19 mouse cellular contexts compared by ENCODE assay signal in the genomic region with DNA sequence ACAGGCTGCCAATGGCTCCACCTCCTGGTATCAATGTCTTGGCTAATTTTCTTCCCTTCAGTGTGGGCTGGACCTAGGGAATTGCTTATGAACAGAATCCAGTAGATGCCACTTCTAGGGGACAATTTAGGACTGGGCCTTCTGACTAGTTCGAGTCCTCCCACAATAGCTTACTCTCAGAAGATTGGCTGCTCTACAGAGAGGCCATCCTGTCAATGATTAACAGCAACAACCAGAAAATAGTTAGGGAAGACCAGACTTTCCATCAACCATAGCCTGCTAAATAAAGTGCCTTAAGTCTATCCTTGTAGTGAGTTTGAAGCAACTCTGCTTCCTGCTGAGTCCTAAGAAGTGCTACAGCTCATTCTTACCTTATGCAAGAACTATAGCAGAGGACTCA.
DNase-seq lines count a peak whose midpoint lies in the region; ATAC-seq and TF ChIP-seq lines count a peak whose summit lies in the region.
"Had no signal": no experiment of that assay in that cellular context is flagged by ENCODE, and none has a peak within 500 bp of the region (broad histone marks: within the 10 kb centered on the region; RNA-seq: fewer than 3 reads in every experiment).

No protein-coding gene starts in this region.

- no peak overlapping the region for H3K27ac ChIP-seq in forebrain, embryonic 14.5 days (ENCODE audit: low read depth, low read length)
- no peak overlapping the region for H3K27ac ChIP-seq in forebrain, postnatal 0 days (ENCODE audit: low read depth, low read length)
- H3K27ac ChIP-seq in kidney, adult 2 months (ENCODE audit: insufficient read depth, low read depth, low read length) = no peak overlapping the region
- H3K27ac ChIP-seq in kidney, embryonic 15.5 days = no peak overlapping the region
- no peak overlapping the region for H3K27ac ChIP-seq in liver, embryonic 11.5 days (ENCODE audit: low read depth, low read length)
- H3K27ac ChIP-seq in liver, postnatal 0 days (ENCODE audit: low read depth) = no peak overlapping the region
- H3K27ac ChIP-seq: forebrain, embryonic 10.5 days; forebrain, embryonic 13.5 days; heart, adult 2 months; heart, embryonic 10.5 days; heart, embryonic 13.5 days; hindbrain, embryonic 12.5 days; hindbrain, embryonic 15.5 days had no signal

- TF ChIP-seq EP300 in liver, postnatal 0 days (IDR thresholded peaks at IDR 0.05; ENCODE audit: low read depth) = no peak

- DNase-seq in forebrain, embryonic 14.5 days (ENCODE audit: low spot score) = no peak
- no peak for DNase-seq in forebrain, postnatal 0 days
- peak; percentile 19 for DNase-seq in kidney, adult 2 months
- no peak for DNase-seq in kidney, adult 11 months
- no peak for DNase-seq in kidney, postnatal 36 days
- DNase-seq in liver, embryonic 11.5 days (ENCODE audit: low spot score) = no peak
- no peak for DNase-seq in liver, postnatal 0 days
- DNase-seq: adrenal gland, adult 8-10 months; adrenal gland, postnatal 25 days; gastrocnemius, postnatal 25 days; heart, adult 2 months had no signal

- no peak overlapping the region for H3K4me2 ChIP-seq in forebrain, embryonic 14.5 days (ENCODE audit: low read length)
- no peak overlapping the region for H3K4me2 ChIP-seq in forebrain, postnatal 0 days (ENCODE audit: low read depth)
- no peak overlapping the region for H3K4me2 ChIP-seq in kidney, embryonic 15.5 days
- no peak overlapping the region for H3K4me2 ChIP-seq in liver, embryonic 11.5 days
- no peak overlapping the region for H3K4me2 ChIP-seq in liver, postnatal 0 days (ENCODE audit: low read depth, low read length)
- H3K4me2 ChIP-seq: forebrain, embryonic 13.5 days; heart, embryonic 13.5 days; hindbrain, embryonic 12.5 days; hindbrain, embryonic 15.5 days had no signal

- H3K27me3 ChIP-seq in forebrain, embryonic 14.5 days (replicated peaks; ENCODE audit: control insufficient read depth, insufficient read depth, low read length) = no peaks in the 10 kb centered on the region
- H3K27me3 ChIP-seq in forebrain, postnatal 0 days (ENCODE audit: insufficient read depth, low read length) = no peaks in the 10 kb centered on the region
- H3K27me3 ChIP-seq in kidney, adult 2 months (replicated peaks; ENCODE audit: control insufficient read depth, insufficient read depth, low read length) = no peaks in the 10 kb centered on the region
- no peaks in the 10 kb centered on the region for H3K27me3 ChIP-seq in kidney, embryonic 15.5 days
- no peaks in the 10 kb centered on the region for H3K27me3 ChIP-seq in liver, embryonic 11.5 days (replicated peaks; ENCODE audit: control insufficient read depth, insufficient read depth, low read length)
- H3K27me3 ChIP-seq in liver, postnatal 0 days (ENCODE audit: insufficient read depth, low read length) = no peaks in the 10 kb centered on the region
- H3K27me3 ChIP-seq: forebrain, embryonic 13.5 days; heart, embryonic 13.5 days; hindbrain, embryonic 12.5 days; hindbrain, embryonic 15.5 days had no signal

- H3K4me3 ChIP-seq in forebrain, embryonic 14.5 days (ENCODE audit: low read depth, low read length) = no peak overlapping the region
- H3K4me3 ChIP-seq in forebrain, postnatal 0 days (ENCODE audit: low read depth, low read length) = no peak overlapping the region
- no peak overlapping the region for H3K4me3 ChIP-seq in kidney, adult 2 months (ENCODE audit: insufficient read depth, low read depth, low read length)
- no peak overlapping the region for H3K4me3 ChIP-seq in kidney, embryonic 15.5 days (replicated peaks)
- H3K4me3 ChIP-seq in liver, embryonic 11.5 days (ENCODE audit: low read depth, low read length) = no peak overlapping the region
- H3K4me3 ChIP-seq in liver, postnatal 0 days (ENCODE audit: low read depth, low read length) = no peak overlapping the region
- H3K4me3 ChIP-seq: forebrain, embryonic 10.5 days; forebrain, embryonic 13.5 days; heart, adult 2 months; heart, embryonic 10.5 days; heart, embryonic 13.5 days; hindbrain, embryonic 12.5 days; hindbrain, embryonic 15.5 days had no signal

- H3K9ac ChIP-seq in forebrain, embryonic 14.5 days (ENCODE audit: low read length) = no peak overlapping the region
- no peak overlapping the region for H3K9ac ChIP-seq in forebrain, postnatal 0 days
- no peak overlapping the region for H3K9ac ChIP-seq in kidney, embryonic 15.5 days
- H3K9ac ChIP-seq in liver, embryonic 11.5 days (ENCODE audit: low read depth, low read length) = no peak overlapping the region
- no peak overlapping the region for H3K9ac ChIP-seq in liver, postnatal 0 days (replicated peaks)
- H3K9ac ChIP-seq: forebrain, embryonic 13.5 days; heart, embryonic 13.5 days; hindbrain, embryonic 12.5 days; hindbrain, embryonic 15.5 days had no signal

- TF ChIP-seq CTCF in forebrain, postnatal 0 days (IDR thresholded peaks at IDR 0.05; ENCODE audit: low read depth) = no peak
- no peak for TF ChIP-seq CTCF in kidney, adult 2 months (conservative IDR thresholded peaks at IDR 0.05; ENCODE audit: insufficient read depth, insufficient read length, low read depth, low read length)
- no peak for TF ChIP-seq CTCF in liver, postnatal 0 days (IDR thresholded peaks at IDR 0.05; ENCODE audit: low read depth)

- 0 out of 2 replicates have a peak, but pooled peaks have one; percentile 6 for ATAC-seq in forebrain, embryonic 14.5 days
- ATAC-seq in forebrain, postnatal 0 days = no peak
- ATAC-seq in kidney, embryonic 15.5 days (replicated peaks; ENCODE audit: low FRiP score) = peak; percentile 56; the same call in 1 of the 2 replicates
- ATAC-seq in liver, embryonic 11.5 days (replicated peaks; ENCODE audit: low FRiP score) = peak; percentile 41; the same call in 1 of the 2 replicates
- ATAC-seq in liver, postnatal 0 days = no peak
- ATAC-seq: activated CD4-positive, CD25-positive, alpha-beta regulatory T cell, adult 4 months had no signal

- WGBS in forebrain, embryonic 14.5 days = 92% methylated on average over 1 of the region's 1 CpGs
- 74% methylated on average over 1 of the region's 1 CpGs for WGBS in forebrain, postnatal 0 days
- 34% methylated on average over 1 of the region's 1 CpGs for WGBS in kidney, adult 2 months
- 66% methylated on average over 1 of the region's 1 CpGs for WGBS in kidney, embryonic 15.5 days
- WGBS in liver, embryonic 11.5 days = 48% methylated on average over 1 of the region's 1 CpGs
- WGBS in liver, postnatal 0 days (ENCODE audit: insufficient replicate concordance) = 31% methylated on average over 1 of the region's 1 CpGs

- H3K4me1 ChIP-seq in forebrain, embryonic 14.5 days (ENCODE audit: control insufficient read depth, insufficient read depth, low read length) = no peaks in the 10 kb centered on the region
- H3K4me1 ChIP-seq in forebrain, postnatal 0 days (ENCODE audit: insufficient read depth) = no peaks in the 10 kb centered on the region
- H3K4me1 ChIP-seq in kidney, adult 2 months (ENCODE audit: control insufficient read depth, insufficient read depth, low read length) = no peaks in the 10 kb centered on the region
- H3K4me1 ChIP-seq in kidney, embryonic 15.5 days = no peaks in the 10 kb centered on the region
- no peaks in the 10 kb centered on the region for H3K4me1 ChIP-seq in liver, embryonic 11.5 days (replicated peaks; ENCODE audit: control insufficient read depth, insufficient read depth, low read length)
- H3K4me1 ChIP-seq in liver, postnatal 0 days (ENCODE audit: insufficient read depth) = no peaks in the 10 kb centered on the region
- H3K4me1 ChIP-seq: forebrain, embryonic 10.5 days; heart, embryonic 10.5 days; heart, embryonic 13.5 days; hindbrain, embryonic 12.5 days; hindbrain, embryonic 15.5 days had no signal

- H3K9me3 ChIP-seq in forebrain, embryonic 14.5 days (replicated peaks; ENCODE audit: control insufficient read depth, low read length) = no peaks in the 10 kb centered on the region
- no peaks in the 10 kb centered on the region for H3K9me3 ChIP-seq in forebrain, postnatal 0 days (ENCODE audit: low read length)
- H3K9me3 ChIP-seq in kidney, embryonic 15.5 days (replicated peaks) = no peaks in the 10 kb centered on the region
- H3K9me3 ChIP-seq in liver, embryonic 11.5 days (ENCODE audit: control insufficient read depth, low read length) = no peaks in the 10 kb centered on the region
- no peaks in the 10 kb centered on the region for H3K9me3 ChIP-seq in liver, postnatal 0 days (ENCODE audit: low read length)
- H3K9me3 ChIP-seq: forebrain, embryonic 10.5 days; forebrain, embryonic 13.5 days; heart, embryonic 10.5 days; heart, embryonic 13.5 days; hindbrain, embryonic 12.5 days; hindbrain, embryonic 15.5 days had no signal

- H3K36me3 ChIP-seq in forebrain, embryonic 14.5 days (ENCODE audit: control insufficient read depth, insufficient read depth, low read length) = no peaks in the 10 kb centered on the region
- no peaks in the 10 kb centered on the region for H3K36me3 ChIP-seq in forebrain, postnatal 0 days (ENCODE audit: insufficient read depth)
- no peaks in the 10 kb centered on the region for H3K36me3 ChIP-seq in kidney, adult 2 months (ENCODE audit: control insufficient read depth, insufficient read depth, low read length)
- H3K36me3 ChIP-seq in kidney, embryonic 15.5 days = no peaks in the 10 kb centered on the region
- no peaks in the 10 kb centered on the region for H3K36me3 ChIP-seq in liver, embryonic 11.5 days (ENCODE audit: control insufficient read depth, insufficient read depth, low read length)
- no peaks in the 10 kb centered on the region for H3K36me3 ChIP-seq in liver, postnatal 0 days (replicated peaks; ENCODE audit: insufficient read depth, low read length)
- H3K36me3 ChIP-seq: forebrain, embryonic 10.5 days; heart, embryonic 10.5 days; heart, embryonic 13.5 days; hindbrain, embryonic 12.5 days; hindbrain, embryonic 15.5 days had no signal

- TF ChIP-seq POLR2A in kidney, adult 2 months (IDR thresholded peaks at IDR 0.05; ENCODE audit: low read depth, low read length) = no peak

Comparison
In these comparisons a context has a peak if more than half of its experiments do, and no peak if none do; other contexts are left out.
1. ATAC-seq: peak in forebrain, embryonic 14.5 days (single experiment), kidney, embryonic 15.5 days (single experiment) and liver, embryonic 11.5 days (single experiment); none in forebrain, postnatal 0 days (single experiment) and liver, postnatal 0 days (single experiment).